Mouse (Mus musculus): Measurements from ENCODE around the gene Wrap73.
A peak's percentile ranks its signal among the peaks of the same experiment; 100 is the strongest.

Gene Wrap73

GRCm38 (mm10) chr4:154139671-154140181 lies 2.4 kb upstream of the Wrap73 start:
- no peak for DNase-seq (ENCODE audit: low read depth, low spot score)

GRCm38 (mm10) chr4:154140182-154140212 lies 2.2 kb upstream of the Wrap73 start, which contains the start of gene Trp73:
Gene Trp73 (minus strand): TSS chr4:154140208.
- DNase-seq (ENCODE audit: low read depth, low spot score), result no peak

- no peak for DNase-seq (ENCODE audit: low read depth, low spot score)
Observed at GRCm38 (mm10) chr4:154140213-154141008, 1.8 kb upstream of the Wrap73 start.

- DNase-seq (ENCODE audit: low read depth, low spot score), result no peak
Observed at GRCm38 (mm10) chr4:154141009-154141867, 934 bp upstream of the Wrap73 start.

GRCm38 (mm10) chr4:154144712-154145111 lies 2.5 kb downstream of the Wrap73 start:
- DNase-seq (ENCODE audit: low read depth, low spot score), result no peak

GRCm38 (mm10) chr4:154146342-154146741 lies 4.2 kb downstream of the Wrap73 start:
- DNase-seq (ENCODE audit: low read depth, low spot score), result no peak

GRCm38 (mm10) chr4:154154104-154154503 lies 11.9 kb downstream of the Wrap73 start:
- DNase-seq (ENCODE audit: low read depth, low spot score), result no peak

- no peak for DNase-seq (ENCODE audit: low read depth, low spot score)
Observed at GRCm38 (mm10) chr4:154156050-154156449, 13.9 kb downstream of the Wrap73 start.

- DNase-seq (ENCODE audit: low read depth, low spot score), result no peak
Observed at GRCm38 (mm10) chr4:154157970-154158662, 15.9 kb downstream of the Wrap73 start.

- DNase-seq (ENCODE audit: low read depth, low spot score), result peak; percentile 85
Observed at GRCm38 (mm10) chr4:154159002-154159401, 16.8 kb downstream of the Wrap73 start.

GRCm38 (mm10) chr4:154159961-154160537 lies 17.9 kb downstream of the Wrap73 start:
- DNase-seq (ENCODE audit: low read depth, low spot score), result peak; percentile 57

GRCm38 (mm10) chr4:154160538-154161390 lies 18.6 kb downstream of the Wrap73 start, which contains the start of gene Tprgl:
Gene Tprgl (minus strand): TSS chr4:154160666.
- peak; percentile 97 for DNase-seq (ENCODE audit: low read depth, low spot score)

- DNase-seq (ENCODE audit: low read depth, low spot score), result peak; percentile 63
Observed at GRCm38 (mm10) chr4:154163296-154163695, 21.1 kb downstream of the Wrap73 start.

GRCm38 (mm10) chr4:154167053-154167452 lies 24.9 kb downstream of the Wrap73 start:
- peak; percentile 46 for DNase-seq (ENCODE audit: low read depth, low spot score)

GRCm38 (mm10) chr4:154170021-154170420 lies 27.8 kb downstream of the Wrap73 start:
- DNase-seq (ENCODE audit: low read depth, low spot score), result no peak

- DNase-seq (ENCODE audit: low read depth, low spot score), result no peak
Observed at GRCm38 (mm10) chr4:154170506-154171150, 28.5 kb downstream of the Wrap73 start, which contains the start of gene Megf6. Gene Megf6 (plus strand): TSS chr4:154170730.

GRCm38 (mm10) chr4:154171151-154171930 lies 29.2 kb downstream of the Wrap73 start:
- no peak for DNase-seq (ENCODE audit: low read depth, low spot score)

GRCm38 (mm10) chr4:154171931-154172604 lies 29.9 kb downstream of the Wrap73 start:
- no peak for DNase-seq (ENCODE audit: low read depth, low spot score)

- DNase-seq (ENCODE audit: low read depth, low spot score), result no peak
Observed at GRCm38 (mm10) chr4:154177257-154177656, 35.1 kb downstream of the Wrap73 start.
